Mouse (Mus musculus): ENCODE measurements at regions not wholly inside any gene's neighbourhood (a gene's known extent, or its start where the extent isn't known, plus 50 kb on each side); places are given as distances from the start of the nearest gene placed in this dataset.
A peak's percentile ranks its signal among the peaks of the same experiment; 100 is the strongest.
"Not testable (repeated sequence)": the region's sequence is repeated elsewhere in the genome, so short reads cannot be mapped to it uniquely, and the experiment has no call there.

DNA sequence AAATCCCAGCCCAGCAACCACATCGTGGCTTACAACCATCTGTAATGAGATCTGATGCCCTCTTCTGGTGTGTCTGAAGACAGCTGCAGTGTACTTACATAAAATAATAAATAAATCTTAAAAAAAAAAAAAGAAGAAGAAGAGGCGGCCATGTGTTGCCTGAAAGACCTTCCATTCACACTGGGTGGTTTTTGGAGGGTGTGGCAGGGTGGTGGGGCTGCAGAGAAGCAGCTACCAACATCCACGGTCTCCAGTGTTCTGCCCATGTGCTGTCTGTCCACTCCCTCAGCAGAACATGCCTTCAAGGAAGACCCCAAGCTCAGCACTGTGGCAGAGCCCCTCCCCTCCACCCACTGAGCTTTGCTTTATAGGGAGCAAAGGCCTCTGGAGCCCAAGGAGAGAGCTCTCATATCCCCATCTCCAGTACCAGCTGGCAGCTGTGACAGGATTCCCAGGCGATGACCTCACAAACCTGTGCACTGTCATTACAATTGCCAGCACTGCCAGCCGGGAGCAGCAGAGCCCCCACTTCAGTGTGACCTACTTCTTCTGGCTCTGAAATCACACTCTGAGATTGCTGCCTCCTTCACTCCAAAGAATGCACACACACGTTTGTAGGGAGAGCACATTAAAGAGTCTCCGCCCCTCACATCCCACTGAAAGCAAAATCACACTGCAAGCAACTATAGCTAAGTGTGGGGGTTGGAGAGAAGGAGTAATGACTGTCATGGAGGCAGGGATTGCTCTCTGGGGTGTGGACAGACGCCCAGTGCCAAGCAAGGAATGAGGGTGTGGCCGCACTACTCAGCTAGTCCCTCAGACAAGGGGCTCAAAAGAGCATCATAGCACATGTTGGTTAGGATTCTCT is 82.8 kb upstream of the Klf13 start:
- 70% methylated on average over 9 of the region's 9 CpGs for WGBS (ENCODE audit: insufficient replicate concordance)
- Histone ChIP-seq H3K9me3 (ENCODE audit: low read length) (no peaks in the 10 kb centered on the region), H3K36me3 (replicated peaks; ENCODE audit: insufficient read depth, low read length) (no peaks in the 10 kb centered on the region), H3K4me2 (ENCODE audit: low read depth, low read length) (no peak overlapping the region), H3K27me3 (ENCODE audit: insufficient read depth, low read length) (no peaks in the 10 kb centered on the region), H3K27ac (ENCODE audit: low read depth) (no peak overlapping the region), H3K4me1 (ENCODE audit: insufficient read depth) (peaks cover 19% of the 10 kb centered on the region), H3K9ac (replicated peaks) (no peak overlapping the region), H3K4me3 (ENCODE audit: low read depth, low read length) (no peak overlapping the region)
- no peak for TF ChIP-seq EP300 (IDR thresholded peaks at IDR 0.05; ENCODE audit: low read depth)
- no peak for TF ChIP-seq CTCF (IDR thresholded peaks at IDR 0.05; ENCODE audit: low read depth)
- DNase-seq (no peak), ATAC-seq (no peak)

DNA sequence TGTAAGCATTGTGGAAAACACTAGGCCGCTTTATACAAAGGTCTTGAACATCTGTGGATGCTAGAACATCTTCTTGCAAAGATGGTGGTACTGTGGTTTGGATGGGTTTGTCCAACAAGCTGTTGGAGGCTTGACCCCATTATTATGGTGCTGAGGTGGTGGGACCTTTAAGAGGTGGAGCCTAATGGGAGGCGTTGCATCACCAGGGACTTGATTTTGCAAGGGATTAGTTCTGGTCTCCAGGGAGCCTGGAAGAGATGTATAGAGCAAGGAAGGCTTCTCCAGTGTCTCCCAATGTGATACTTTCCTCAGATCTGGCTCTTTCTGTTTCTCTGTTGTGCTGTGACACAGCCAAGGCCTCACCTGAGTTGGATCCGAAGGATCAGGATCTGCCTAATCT is 79.4 kb upstream of the Klf13 start:
- no peaks in the 10 kb centered on the region for H3K36me3 ChIP-seq (replicated peaks; ENCODE audit: insufficient read depth, low read length)
- H3K4me2 ChIP-seq (ENCODE audit: low read depth, low read length), result no peak overlapping the region
- TF ChIP-seq CTCF (IDR thresholded peaks at IDR 0.05; ENCODE audit: low read depth) (no peak), EP300 (IDR thresholded peaks at IDR 0.05; ENCODE audit: low read depth) (no peak)
- peaks cover 18% of the 10 kb centered on the region for H3K4me1 ChIP-seq (ENCODE audit: insufficient read depth)
- H3K27me3 ChIP-seq (ENCODE audit: insufficient read depth, low read length), result no peaks in the 10 kb centered on the region
- DNase-seq, result no peak
- H3K9ac ChIP-seq (replicated peaks), result no peak overlapping the region
- WGBS (ENCODE audit: insufficient replicate concordance), result 72% methylated on average over 3 of the region's 3 CpGs
- H3K9me3 ChIP-seq (ENCODE audit: low read length), result no peaks in the 10 kb centered on the region
- H3K4me3 ChIP-seq (ENCODE audit: low read depth, low read length), result no peak overlapping the region
- no peak for ATAC-seq
- H3K27ac ChIP-seq (ENCODE audit: low read depth), result no peak overlapping the region

GRCm38 (mm10) chr7:64016874-64017273 is 78.2 kb upstream of the Klf13 start:
- DNase-seq (no peak), ATAC-seq (no peak)
- Histone ChIP-seq H3K4me2 (ENCODE audit: low read depth, low read length) (no peak overlapping the region), H3K4me1 (ENCODE audit: insufficient read depth) (peaks cover 17% of the 10 kb centered on the region), H3K36me3 (replicated peaks; ENCODE audit: insufficient read depth, low read length) (no peaks in the 10 kb centered on the region), H3K9ac (replicated peaks) (no peak overlapping the region), H3K4me3 (ENCODE audit: low read depth, low read length) (no peak overlapping the region), H3K27me3 (ENCODE audit: insufficient read depth, low read length) (no peaks in the 10 kb centered on the region), H3K27ac (ENCODE audit: low read depth) (no peak overlapping the region), H3K9me3 (ENCODE audit: low read length) (no peaks in the 10 kb centered on the region)
- 79% methylated on average over 3 of the region's 3 CpGs for WGBS (ENCODE audit: insufficient replicate concordance)
- no peak for TF ChIP-seq CTCF (IDR thresholded peaks at IDR 0.05; ENCODE audit: low read depth)
- TF ChIP-seq EP300 (IDR thresholded peaks at IDR 0.05; ENCODE audit: low read depth), result no peak

GRCm38 (mm10) chr7:64015136-64015535 is 76.4 kb upstream of the Klf13 start:
- WGBS (ENCODE audit: insufficient replicate concordance), result 93% methylated on average over 2 of the region's 2 CpGs
- not testable (repeated sequence) for H3K27me3 ChIP-seq (ENCODE audit: insufficient read depth, low read length); H3K4me3 ChIP-seq (ENCODE audit: low read depth, low read length); H3K36me3 ChIP-seq (replicated peaks; ENCODE audit: insufficient read depth, low read length); H3K9ac ChIP-seq (replicated peaks); ATAC-seq; H3K9me3 ChIP-seq (ENCODE audit: low read length); H3K4me2 ChIP-seq (ENCODE audit: low read depth, low read length); H3K27ac ChIP-seq (ENCODE audit: low read depth); DNase-seq
- peaks cover 20% of the 10 kb centered on the region for H3K4me1 ChIP-seq (ENCODE audit: insufficient read depth)
- peak; percentile 39 for TF ChIP-seq CTCF (IDR thresholded peaks at IDR 0.05; ENCODE audit: low read depth)

DNA sequence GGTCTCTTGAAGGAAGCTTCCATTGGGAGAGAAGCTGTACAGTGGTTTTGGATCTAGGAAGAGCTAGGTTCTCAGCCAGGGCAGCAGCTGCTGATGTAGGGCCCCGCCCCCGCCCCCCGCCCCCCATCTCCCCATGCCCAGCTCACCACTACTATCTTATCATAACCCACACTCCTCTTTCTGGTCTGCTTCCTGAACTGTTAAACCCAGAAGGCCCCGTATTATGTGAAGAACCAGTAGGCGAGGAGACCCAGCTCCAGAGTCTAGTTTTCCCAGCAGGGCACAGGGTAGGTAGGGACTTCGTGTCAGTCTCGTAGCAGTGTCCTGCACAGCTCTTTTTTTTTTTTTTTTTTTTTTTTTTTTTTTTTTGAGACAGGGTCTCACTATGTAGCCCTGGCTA is 75.5 kb upstream of the Klf13 start:
- ATAC-seq (0 out of 2 replicates have a peak, but pooled peaks have one; percentile 28), DNase-seq (no peak)
- Histone ChIP-seq H3K27ac (ENCODE audit: low read depth) (peak overlapping the region; percentile 23; the same call in 1 of the 2 replicates), H3K4me2 (ENCODE audit: low read depth, low read length) (peak overlapping the region; percentile 11; the same call in 1 of the 2 replicates), H3K9me3 (ENCODE audit: low read length) (no peaks in the 10 kb centered on the region), H3K9ac (replicated peaks) (no peak overlapping the region; the same call in 1 of the 2 replicates), H3K4me1 (ENCODE audit: insufficient read depth) (peaks cover 20% of the 10 kb centered on the region), H3K36me3 (replicated peaks; ENCODE audit: insufficient read depth, low read length) (no peaks in the 10 kb centered on the region), H3K4me3 (ENCODE audit: low read depth, low read length) (no peak overlapping the region), H3K27me3 (ENCODE audit: insufficient read depth, low read length) (no peaks in the 10 kb centered on the region)
- WGBS (ENCODE audit: insufficient replicate concordance), result 31% methylated on average over 7 of the region's 7 CpGs
- no peak for TF ChIP-seq CTCF (IDR thresholded peaks at IDR 0.05; ENCODE audit: low read depth)
- TF ChIP-seq EP300 (IDR thresholded peaks at IDR 0.05; ENCODE audit: low read depth), result peak; percentile 31; the same call in 1 of the 2 replicates

DNA sequence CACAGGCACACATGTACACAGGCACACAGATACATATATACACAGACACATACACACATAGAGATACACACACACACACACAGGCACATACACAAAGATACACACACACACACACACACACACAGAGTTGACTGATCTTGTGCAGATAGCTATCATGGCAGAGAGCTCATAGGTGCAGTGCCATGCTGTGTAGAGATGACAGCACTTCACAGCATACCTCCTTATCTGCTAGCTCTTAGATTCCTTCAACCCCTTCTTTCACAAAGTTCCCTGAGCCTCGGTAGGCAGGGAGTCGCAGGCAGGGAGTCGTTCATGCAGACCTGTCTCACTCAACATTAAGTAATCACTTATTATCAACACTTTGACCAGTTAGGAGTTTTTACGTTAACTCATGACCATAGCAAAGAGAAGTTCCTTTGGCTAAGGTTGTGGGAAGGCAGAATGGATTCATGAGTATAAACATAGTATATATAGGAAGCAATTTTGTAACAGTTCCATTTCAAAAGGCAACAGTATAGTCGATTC is 74.4 kb upstream of the Klf13 start:
- ATAC-seq (no peak; the same call in 1 of the 2 replicates), DNase-seq (no peak)
- H3K27ac ChIP-seq (ENCODE audit: low read depth), result no peak overlapping the region
- TF ChIP-seq EP300 (IDR thresholded peaks at IDR 0.05; ENCODE audit: low read depth) (no peak), CTCF (IDR thresholded peaks at IDR 0.05; ENCODE audit: low read depth) (no peak)
- H3K9ac ChIP-seq (replicated peaks), result no peak overlapping the region
- no peak overlapping the region for H3K4me2 ChIP-seq (ENCODE audit: low read depth, low read length)
- H3K9me3 ChIP-seq (ENCODE audit: low read length), result no peaks in the 10 kb centered on the region
- no peaks in the 10 kb centered on the region for H3K27me3 ChIP-seq (ENCODE audit: insufficient read depth, low read length)
- 42% methylated on average over 5 of the region's 5 CpGs for WGBS (ENCODE audit: insufficient replicate concordance)
- H3K36me3 ChIP-seq (replicated peaks; ENCODE audit: insufficient read depth, low read length), result no peaks in the 10 kb centered on the region
- H3K4me1 ChIP-seq (ENCODE audit: insufficient read depth), result peaks cover 20% of the 10 kb centered on the region
- H3K4me3 ChIP-seq (ENCODE audit: low read depth, low read length), result no peak overlapping the region

Measured in liver, postnatal 0 days (tissue).